Mouse (Mus musculus) monocyte, adult 5-6 weeks (primary cell): ENCODE measurements around the gene Vmn1r36. TPM values are rescaled to one million over a fixed set of nuclear protein-coding genes. Genes with fewer than 3 reads are reported as not detected.
"Not testable (repeated sequence)": the region's sequence is repeated elsewhere in the genome, so short reads cannot be mapped to it uniquely, and the experiment has no call there.

ENCODE experiments used
- ATAC-seq: fragments of 153-309, 156-312 bp; replicated peaks from 2 replicates; pipeline ENCODE4 v1.8.0; 2017; ENCODE audit warnings: mild to moderate bottlenecking; ENCODE audit not compliant: low TSS enrichment, insufficient number of reproducible peaks, severe bottlenecking, poor library complexity, low FRiP score
- total RNA-seq: library from RNA; stranded (forward); fragments of 200-1000, 200-491, 200-594 nt; gene quantifications from 3 replicates; pipeline ENCODE4 v1.2.3, GENCODE M21; 2017

Vmn1r36 gene
- not detected in 3 replicates for total RNA-seq

GRCm38 (mm10) chr6:66719068-66719467 is at the start of gene Vmn1r36:
Gene Vmn1r36, minus strand, starts transcription at chr6:66719168.
- not testable (repeated sequence) for ATAC-seq

GRCm38 (mm10) chr6:66729082-66729481 is 10.1 kb upstream of the Vmn1r36 start, which contains the start of gene Vmn1r37:
Gene Vmn1r37, plus strand, starts transcription at chr6:66729382.
- not testable (repeated sequence) for ATAC-seq

DNA sequence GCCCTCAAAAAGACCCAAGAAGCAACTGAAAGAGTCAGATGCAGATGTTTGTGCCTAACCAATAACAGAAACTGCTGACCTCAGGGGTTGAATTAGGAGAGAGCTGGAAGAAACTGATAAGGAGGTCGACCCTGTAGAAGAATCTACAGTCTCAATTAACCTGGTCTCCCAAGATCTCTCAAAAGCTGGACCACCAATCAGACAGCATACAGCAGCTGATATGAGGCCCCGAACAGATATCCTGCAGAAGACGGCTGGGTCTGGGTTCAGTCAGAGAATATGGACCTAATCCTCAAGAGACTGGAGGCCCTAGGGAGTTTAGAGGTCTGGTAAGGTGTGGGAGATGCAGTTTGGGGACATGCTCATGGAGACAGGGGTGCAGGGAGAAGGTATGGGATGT is 5.1 kb downstream of the Vmn1r36 start:
- ATAC-seq = no peak

DNA sequence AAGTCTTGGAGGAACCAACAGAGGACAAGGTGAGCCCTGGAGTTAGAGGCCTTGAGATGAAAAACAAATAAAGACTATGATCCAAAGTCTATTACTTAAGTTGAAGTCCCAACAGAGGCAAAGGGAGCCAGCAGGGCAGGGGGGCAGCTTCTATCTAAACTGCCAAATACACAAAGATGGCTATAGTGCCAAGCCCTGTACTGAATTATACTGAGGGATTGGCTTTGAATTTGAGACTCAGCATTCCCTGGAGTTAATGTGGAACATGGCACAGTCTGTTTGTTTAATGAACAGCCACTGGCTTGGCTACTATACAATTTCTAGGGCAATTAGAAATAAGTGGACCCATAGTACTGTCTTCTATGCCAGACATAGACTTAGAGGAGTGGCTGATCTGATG is 10.1 kb downstream of the Vmn1r36 start:
- no peak for ATAC-seq

DNA sequence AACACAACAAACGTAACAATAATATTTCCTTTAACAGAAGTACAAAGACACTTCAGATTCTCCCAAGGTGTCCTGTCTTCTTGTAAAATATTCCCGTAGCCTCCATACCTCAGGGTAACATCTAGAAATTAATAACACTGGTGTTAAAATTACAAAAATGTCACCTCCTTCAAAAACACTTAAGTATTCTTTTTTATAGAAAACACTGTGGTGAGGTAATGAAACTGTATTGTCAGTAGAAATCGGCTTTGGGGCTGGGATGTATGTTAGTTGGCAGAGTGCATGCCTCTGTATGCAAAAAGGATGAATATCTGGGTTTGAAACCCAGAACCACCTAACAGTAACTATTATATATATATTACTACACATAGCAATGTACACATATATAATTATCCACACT is 33.2 kb downstream of the Vmn1r36 start, which contains the start of gene Vmn1r35:
Gene Vmn1r35, minus strand, starts transcription at position 101 of the 400 bp plus-strand sequence.
- no peak for ATAC-seq

Other genes starting within 250 kb of the Vmn1r36 start
- 6.0 to 13.7 TPM (median 11.3 TPM) in 3 replicates for gene Mad2l1, start 183.8 kb downstream of the Vmn1r36 start, total RNA-seq
- gene Vmn1r32, start 159.1 kb downstream of the Vmn1r36 start, total RNA-seq = 0.64 TPM in 1 of 3 replicates, not detected in the others
- gene Vmn1r33, start 100.9 kb downstream of the Vmn1r36 start, total RNA-seq = not detected in 3 replicates
- gene Vmn1r34, start 75.3 kb downstream of the Vmn1r36 start, total RNA-seq = not detected in 3 replicates
- not detected in 3 replicates for gene Vmn1r35, start 33.3 kb downstream of the Vmn1r36 start, total RNA-seq
- gene Vmn1r37, start 10.2 kb upstream of the Vmn1r36 start, total RNA-seq = not detected in 3 replicates
- not detected in 3 replicates for gene Vmn1r38, start 63.5 kb upstream of the Vmn1r36 start, total RNA-seq
- not detected in 3 replicates for gene Vmn1r39, start 91.4 kb upstream of the Vmn1r36 start, total RNA-seq
- gene Gng12, start 177.2 kb upstream of the Vmn1r36 start, total RNA-seq = 10.5 to 20.8 TPM (median 19.7 TPM) in 3 replicates